Mouse (Mus musculus) lung, postnatal 0 days (tissue): ENCODE results near the gene Mthfs.
"Not testable (repeated sequence)": the region's sequence is repeated elsewhere in the genome, so short reads cannot be mapped to it uniquely, and the experiment has no call there.

Source experiments
- CTCF ChIP-seq: IDR thresholded peaks from 2 replicates; pipeline ENCODE4 v1.5.1; 2016; ENCODE audit warnings: antibody characterized with exemption, mild to moderate bottlenecking
- EP300 ChIP-seq: IDR thresholded peaks from 2 replicates; pipeline ENCODE4 v1.6.1; 2016; ENCODE audit warnings: antibody characterized with exemption, mild to moderate bottlenecking, control low read depth

GRCm38 (mm10) chr9:89198349-89198748 is 12.1 kb upstream of the Mthfs start:
- TF ChIP-seq CTCF, EP300: not testable (repeated sequence)
